Mouse (Mus musculus): ENCODE measurements around the gene BC028528.

- TF ChIP-seq CTCF (IDR thresholded peaks at IDR 0.05; ENCODE audit: borderline replicate concordance, insufficient read depth, low read length) (peak; percentile 45; the same call in 1 of the 2 replicates), POLR2A (IDR thresholded peaks at IDR 0.05; ENCODE audit: low read depth, low read length) (no peak)
Observed at GRCm38 (mm10) chr3:95882816-95883425, 8.9 kb downstream of the BC028528 start.

Measured in embryonic fibroblast, embryonic 13.5 days (primary cell).